Mouse (Mus musculus) liver, postnatal 0 days (tissue): ENCODE results near the gene Mapk3.

Source experiments
- CTCF ChIP-seq: sonication (generic); IDR thresholded peaks from 2 replicates; pipeline ENCODE4 v1.5.1; 2016; ENCODE audit warnings: antibody characterized with exemption, low read depth
- EP300 ChIP-seq: IDR thresholded peaks from 2 replicates; pipeline ENCODE4 v1.6.1; 2016; ENCODE audit warnings: antibody characterized with exemption, low read depth, mild to moderate bottlenecking

DNA sequence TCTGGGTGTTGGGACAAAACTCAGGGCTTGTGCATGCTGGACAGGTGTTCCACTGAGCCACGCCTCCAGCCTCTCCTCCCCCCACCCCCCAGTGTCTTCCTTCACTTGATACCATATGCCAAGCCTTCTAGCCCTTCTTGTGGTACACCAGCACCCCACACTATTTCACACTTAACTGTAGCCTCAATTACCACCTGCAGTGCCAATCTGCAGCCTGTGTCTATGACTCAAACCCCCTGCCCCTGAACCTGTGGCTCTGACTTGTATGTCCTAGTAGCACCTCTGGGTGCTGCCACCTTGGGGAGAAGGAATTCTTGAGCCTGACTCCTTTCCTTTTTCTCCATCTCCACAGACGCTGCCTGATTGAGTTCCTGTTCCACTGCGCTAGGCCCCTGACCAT lies 47.5 kb upstream of the Mapk3 start:
- no peak for TF ChIP-seq CTCF
- no peak for TF ChIP-seq EP300
